Mouse (Mus musculus) midbrain, embryonic 12.5 days (tissue): ENCODE results near the gene Smim14. TPM values are rescaled to one million over a fixed set of nuclear protein-coding genes. Genes with fewer than 3 reads are reported as not detected.
A peak's percentile ranks its signal among the peaks of the same experiment; 100 is the strongest.

ENCODE experiments used
- ATAC-seq: fragments of 200-750 bp; cut with Nextera tagmentation; 2 replicates; pipeline ENCODE4 v1.8.0; 2017; ENCODE audit warnings: low read depth, moderate TSS enrichment, moderate library complexity; ENCODE audit not compliant: low FRiP score
- H3K27ac ChIP-seq: fragments of 300-500 bp; sonication (generic); replicated peaks from 2 replicates; pipeline ENCODE4 v1.5.1; 2016; ENCODE audit warnings: mild to moderate bottlenecking
- H3K27me3 ChIP-seq: fragments of 300-500 bp; sonication (generic); 2 replicates; pipeline ENCODE4 v1.6.1; 2016; ENCODE audit warnings: mild to moderate bottlenecking
- H3K36me3 ChIP-seq: fragments of 300-500 bp; sonication (generic); 2 replicates; pipeline ENCODE4 v1.6.1; 2016
- H3K4me1 ChIP-seq: fragments of 300-500 bp; sonication (generic); 2 replicates; pipeline ENCODE4 v1.6.1; 2016
- H3K4me2 ChIP-seq: fragments of 300-500 bp; sonication (generic); replicated peaks from 2 replicates; pipeline ENCODE4 v1.6.1; 2016; ENCODE audit warnings: mild to moderate bottlenecking, moderate library complexity
- H3K4me3 ChIP-seq: fragments of 300-500 bp; sonication (generic); 2 replicates; pipeline ENCODE4 v1.5.1; 2016; ENCODE audit warnings: mild to moderate bottlenecking
- H3K9ac ChIP-seq: fragments of 300-500 bp; sonication (generic); replicated peaks from 2 replicates; pipeline ENCODE4 v1.6.1; 2016; ENCODE audit warnings: mild to moderate bottlenecking, moderate library complexity
- H3K9me3 ChIP-seq: fragments of 300-500 bp; sonication (generic); 2 replicates; pipeline ENCODE4 v1.6.1; 2016; ENCODE audit warnings: mild to moderate bottlenecking
- WGBS: fragments of 180-500 bp; shearing (Covaris S2); methylation state at CpG from one replicate; pipeline ENCODE4 v1.1.7; 2016; 5-methylcytosine and 5-hydroxymethylcytosine counted together
- polyA plus RNA-seq: library from polyadenylated mRNA; unstranded; fragments of >200 nt; fragmentation: Nextera tagmentation; extraction: Ambion mirVana; gene quantifications from 2 replicates; pipeline ENCODE4 v1.2.1, GENCODE M21; 2016

Gene Smim14
- polyA plus RNA-seq, 1 experiment from 2014 or later = 117 TPM

- Histone ChIP-seq H3K9me3 (no peaks in the 10 kb centered on the region), H3K4me1 (no peaks in the 10 kb centered on the region), H3K4me3 (no peak overlapping the region), H3K9ac (no peak overlapping the region), H3K36me3 (peaks cover 60% of the 10 kb centered on the region), H3K27me3 (no peaks in the 10 kb centered on the region), H3K4me2 (no peak overlapping the region), H3K27ac (no peak overlapping the region)
- ATAC-seq = no peak
- 95% methylated on average over 8 of the region's 8 CpGs for WGBS
Observed at GRCm38 (mm10) chr5:65422803-65423202, 114.2 kb downstream of the Smim14 start.

- ATAC-seq = no peak
- Histone ChIP-seq H3K36me3 (peaks cover 64% of the 10 kb centered on the region), H3K9ac (no peak overlapping the region), H3K4me1 (peaks cover 3% of the 10 kb centered on the region), H3K4me3 (no peak overlapping the region), H3K27me3 (no peaks in the 10 kb centered on the region), H3K9me3 (no peaks in the 10 kb centered on the region), H3K4me2 (no peak overlapping the region), H3K27ac (no peak overlapping the region)
- 83% methylated on average over 6 of the region's 6 CpGs for WGBS
Observed at GRCm38 (mm10) chr5:65420822-65421221, 116.2 kb downstream of the Smim14 start.

DNA sequence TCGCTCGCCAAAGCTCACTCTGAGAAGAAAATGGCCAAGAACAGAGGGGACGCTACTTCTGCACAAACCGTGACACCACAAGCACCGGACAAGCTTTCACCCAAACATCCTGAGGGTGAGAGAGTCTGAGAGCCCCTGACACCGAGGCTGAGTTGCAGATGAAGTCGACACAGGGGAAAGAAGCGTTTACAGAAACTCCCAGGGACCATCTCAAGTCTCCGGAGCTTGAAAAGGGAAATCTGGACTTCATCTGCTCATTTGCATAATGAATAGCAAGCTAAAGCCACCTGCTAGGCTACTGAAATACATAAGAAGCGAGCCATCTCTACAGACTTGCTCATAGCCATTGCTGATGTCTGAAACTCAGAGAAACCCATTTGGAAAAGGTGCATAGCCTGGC is 117.8 kb downstream of the Smim14 start:
- H3K36me3 ChIP-seq = peaks cover 59% of the 10 kb centered on the region
- no peaks in the 10 kb centered on the region for H3K9me3 ChIP-seq
- no peak for ATAC-seq

GRCm38 (mm10) chr5:65415653-65416458 is 121.1 kb downstream of the Smim14 start:
- H3K9me3 ChIP-seq = no peaks in the 10 kb centered on the region
- 20% methylated on average over 22 of the region's 26 CpGs for WGBS
- H3K27me3 ChIP-seq = no peaks in the 10 kb centered on the region
- peak; percentile 30; the same call in 1 of the 2 replicates for ATAC-seq
- peak overlapping the region; percentile 46 for H3K9ac ChIP-seq
- H3K4me2 ChIP-seq = 0 out of 2 replicates have a peak overlapping the region, but pooled peaks have one; percentile 21
- H3K4me1 ChIP-seq = peaks cover 8% of the 10 kb centered on the region
- no peak overlapping the region for H3K4me3 ChIP-seq
- H3K36me3 ChIP-seq = peaks cover 45% of the 10 kb centered on the region
- H3K27ac ChIP-seq = peak overlapping the region; percentile 54

More for the DNA sequence above, 117.8 kb downstream of the Smim14 start:
- no peak overlapping the region for H3K4me2 ChIP-seq
- H3K9ac ChIP-seq = no peak overlapping the region
- H3K4me1 ChIP-seq = peaks cover 8% of the 10 kb centered on the region
- no peaks in the 10 kb centered on the region for H3K27me3 ChIP-seq
- H3K4me3 ChIP-seq = no peak overlapping the region
- 85% methylated on average over 10 of the region's 10 CpGs for whole genome bisulfite sequencing
- no peak overlapping the region for H3K27ac ChIP-seq

DNA sequence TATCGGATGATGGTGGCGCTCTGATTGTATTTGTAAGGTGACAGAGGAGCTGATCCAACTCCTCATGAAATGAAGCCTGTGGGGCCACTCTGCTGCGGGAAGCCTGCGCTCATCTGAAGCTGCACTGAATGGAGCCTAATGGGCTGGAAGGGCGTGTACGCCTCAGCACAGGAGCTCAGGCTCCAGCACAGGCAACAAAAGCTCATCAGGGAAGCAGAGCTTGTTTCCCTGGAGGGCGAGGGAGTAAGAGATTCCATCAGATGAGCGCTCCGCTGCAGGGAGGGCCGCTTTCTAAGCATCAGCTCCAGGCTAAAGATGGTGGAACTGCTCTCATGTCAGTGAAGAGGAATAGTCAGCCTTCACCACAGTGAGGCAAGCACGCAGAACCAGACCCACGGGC is 129.0 kb downstream of the Smim14 start:
- Histone ChIP-seq H3K4me1 (0 out of 2 replicates have a peak, but pooled peaks cover 5% of the 10 kb centered on the region), H3K4me2 (no peak overlapping the region), H3K4me3 (no peak overlapping the region), H3K9me3 (no peaks in the 10 kb centered on the region), H3K9ac (peak overlapping the region; percentile 26; the same call in 1 of the 2 replicates), H3K27me3 (no peaks in the 10 kb centered on the region), H3K36me3 (peaks cover 63% of the 10 kb centered on the region), H3K27ac (peak overlapping the region; percentile 27; the same call in 1 of the 2 replicates)
- no peak for ATAC-seq
- WGBS = 25% methylated on average over 12 of the region's 12 CpGs

GRCm38 (mm10) chr5:65401251-65401994 is 135.6 kb downstream of the Smim14 start:
- peak; percentile 44; the same call in 1 of the 2 replicates for ATAC-seq
- Histone ChIP-seq H3K4me3 (no peak overlapping the region), H3K27ac (no peak overlapping the region), H3K27me3 (no peaks in the 10 kb centered on the region), H3K9ac (no peak overlapping the region), H3K4me1 (no peaks in the 10 kb centered on the region), H3K9me3 (no peaks in the 10 kb centered on the region), H3K36me3 (peaks cover 85% of the 10 kb centered on the region), H3K4me2 (no peak overlapping the region)
- 26% methylated on average over 2 of the region's 2 CpGs for WGBS

Other genes starting within 250 kb of the Smim14 start
- 68.4 and 73.5 TPM in 2 replicates for gene Rfc1, start 201.5 kb downstream of the Smim14 start, polyA plus RNA-seq
- gene Klb, start 188.9 kb downstream of the Smim14 start, polyA plus RNA-seq = not detected in 2 replicates
- 717 and 736 TPM in 2 replicates for gene Rpl9, start 145.7 kb downstream of the Smim14 start, polyA plus RNA-seq
- gene Lias, start 145.7 kb downstream of the Smim14 start, polyA plus RNA-seq = 61.1 and 64.1 TPM in 2 replicates
- gene Ugdh, start 101.2 kb downstream of the Smim14 start, polyA plus RNA-seq = 67.7 and 69.3 TPM in 2 replicates
- gene Gm43552, start 44.4 kb downstream of the Smim14 start, polyA plus RNA-seq = not detected in 2 replicates
- gene Ube2k, start within 50 bp of the Smim14 start, polyA plus RNA-seq = 175 and 178 TPM in 2 replicates
- 114 and 131 TPM in 2 replicates for gene Pds5a, start 161.1 kb upstream of the Smim14 start, polyA plus RNA-seq
- gene N4bp2, start 226.3 kb upstream of the Smim14 start, polyA plus RNA-seq = 34.5 and 38.8 TPM in 2 replicates